Mouse (Mus musculus) limb, embryonic 11.5 days (tissue): ENCODE measurements at regions not wholly inside any gene's neighbourhood (a gene's known extent, or its start where the extent isn't known, plus 50 kb on each side); places are given as distances from the start of the nearest gene placed in this dataset.
"Not testable (repeated sequence)": the region's sequence is repeated elsewhere in the genome, so short reads cannot be mapped to it uniquely, and the experiment has no call there.

Source experiments
- ATAC-seq: fragments of 200-750 bp; cut with Nextera tagmentation; 2 replicates; pipeline ENCODE4 v1.8.0; 2017; ENCODE audit warnings: low read depth; ENCODE audit not compliant: insufficient number of reproducible peaks, low FRiP score, low TSS enrichment
- DNase-seq: peaks from one replicate; pipeline ENCODE4 v3.0.0-alpha.2; 2015; ENCODE audit warnings: low spot score
- H3K27ac ChIP-seq: fragments of 300-500 bp; sonication (generic); replicated peaks from 2 replicates; pipeline ENCODE4 v1.5.1; 2014; ENCODE audit warnings: low read depth, mild to moderate bottlenecking, low read length
- H3K27me3 ChIP-seq: fragments of 300-500 bp; sonication (generic); 2 replicates; pipeline ENCODE4 v1.6.1; 2014; ENCODE audit warnings: mild to moderate bottlenecking, low read length, mixed read lengths; ENCODE audit not compliant: control insufficient read depth, insufficient read depth
- H3K36me3 ChIP-seq: fragments of 300-500 bp; sonication (generic); 2 replicates; pipeline ENCODE4 v1.6.1; 2014; ENCODE audit warnings: mild to moderate bottlenecking, low read length, moderate library complexity, mixed read lengths; ENCODE audit not compliant: control insufficient read depth, insufficient read depth
- H3K4me1 ChIP-seq: fragments of 300-500 bp; sonication (generic); 2 replicates; pipeline ENCODE4 v1.6.1; 2014; ENCODE audit warnings: low read length, mixed read lengths; ENCODE audit not compliant: control insufficient read depth, insufficient read depth
- H3K4me2 ChIP-seq: fragments of 300-500 bp; sonication (generic); 2 replicates; pipeline ENCODE4 v1.6.1; 2014; ENCODE audit warnings: low read depth, mild to moderate bottlenecking, moderate library complexity; ENCODE audit not compliant: severe bottlenecking
- H3K4me3 ChIP-seq: fragments of 300-500 bp; sonication (generic); 2 replicates; pipeline ENCODE4 v1.5.1; 2014; ENCODE audit warnings: low read depth, low read length
- H3K9ac ChIP-seq: fragments of 300-500 bp; sonication (generic); 2 replicates; pipeline ENCODE4 v1.6.1; 2014; ENCODE audit warnings: mild to moderate bottlenecking, low read length
- H3K9me3 ChIP-seq: fragments of 300-500 bp; sonication (generic); 2 replicates; pipeline ENCODE4 v1.6.1; 2016; ENCODE audit warnings: low read length; ENCODE audit not compliant: control insufficient read depth
- WGBS: fragments of 180-500 bp; shearing (Covaris S2); extraction: QIAGEN DNeasy Blood & Tissue Kit; methylation state at CpG from one replicate; pipeline ENCODE4 v1.1.7; 2014; 5-methylcytosine and 5-hydroxymethylcytosine counted together

DNA sequence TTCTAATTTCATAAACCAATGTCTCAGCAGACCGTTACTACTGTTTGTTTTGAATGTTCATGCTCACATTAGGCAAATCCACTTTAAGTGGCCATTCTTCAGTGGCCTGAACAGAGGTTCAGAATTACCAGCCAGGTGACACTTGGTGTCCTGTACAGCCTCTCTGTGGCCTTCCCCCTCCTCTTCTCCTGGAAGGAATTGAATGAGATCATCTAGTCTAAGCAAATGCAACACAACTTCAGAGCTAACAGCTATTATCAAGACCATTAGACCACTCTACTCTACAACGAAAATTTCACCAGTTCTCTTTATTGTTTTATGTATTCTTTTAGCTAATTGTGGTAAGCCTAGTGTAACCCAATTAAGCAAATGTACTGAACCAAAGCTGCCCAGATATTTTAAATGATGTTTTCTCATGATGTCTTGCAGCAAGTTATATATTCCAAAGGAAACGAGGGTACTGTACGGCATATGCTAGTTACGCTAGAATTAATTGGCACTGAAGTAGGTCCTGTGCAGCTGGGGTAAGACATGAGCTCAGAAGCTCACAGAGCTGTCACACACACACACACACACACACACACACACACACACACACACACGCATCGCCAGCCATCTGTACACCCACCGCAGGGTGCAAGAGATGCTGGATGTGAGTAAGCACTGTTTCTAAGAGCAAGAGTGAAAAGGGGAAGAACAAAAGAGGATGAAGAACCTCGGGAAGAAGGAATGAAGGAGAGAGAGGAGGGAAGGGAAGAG is 176.7 kb upstream of the Afdn start:
- ATAC-seq (no peak), DNase-seq (no peak)
- Histone ChIP-seq H3K9ac (no peak overlapping the region), H3K36me3 (no peaks in the 10 kb centered on the region), H3K4me1 (no peaks in the 10 kb centered on the region), H3K4me2 (no peak overlapping the region), H3K27ac (no peak overlapping the region), H3K4me3 (no peak overlapping the region), H3K27me3 (no peaks in the 10 kb centered on the region), H3K9me3 (no peaks in the 10 kb centered on the region)
- WGBS: 74% methylated on average over 9 of the region's 9 CpGs

DNA sequence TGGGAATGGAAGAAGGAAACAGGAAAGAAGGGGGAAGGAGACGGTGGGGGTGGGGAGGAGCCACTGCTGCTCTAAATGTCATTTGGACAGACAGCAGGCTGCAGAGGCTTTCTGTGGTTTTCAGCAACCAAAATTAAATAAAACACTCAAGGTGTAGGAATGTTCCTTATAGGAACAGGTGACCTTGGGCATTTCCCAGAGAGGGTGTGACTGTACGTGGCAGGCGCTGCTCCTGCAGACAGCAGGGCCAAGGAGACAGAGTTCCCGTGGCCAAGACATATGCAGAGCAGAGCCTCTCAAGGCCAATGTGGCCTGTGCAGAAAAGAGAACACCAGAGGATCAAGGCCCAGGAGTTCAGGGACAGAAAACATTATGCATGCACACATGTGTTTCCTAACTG is 175.9 kb upstream of the Afdn start:
- no peaks in the 10 kb centered on the region for H3K4me1 ChIP-seq
- 83% methylated on average over 4 of the region's 4 CpGs for WGBS
- DNase-seq: no peak
- no peak overlapping the region for H3K9ac ChIP-seq
- no peak for ATAC-seq
- no peaks in the 10 kb centered on the region for H3K36me3 ChIP-seq
- no peaks in the 10 kb centered on the region for H3K9me3 ChIP-seq
- no peak overlapping the region for H3K4me3 ChIP-seq
- H3K27ac ChIP-seq: no peak overlapping the region
- no peaks in the 10 kb centered on the region for H3K27me3 ChIP-seq
- no peak overlapping the region for H3K4me2 ChIP-seq

DNA sequence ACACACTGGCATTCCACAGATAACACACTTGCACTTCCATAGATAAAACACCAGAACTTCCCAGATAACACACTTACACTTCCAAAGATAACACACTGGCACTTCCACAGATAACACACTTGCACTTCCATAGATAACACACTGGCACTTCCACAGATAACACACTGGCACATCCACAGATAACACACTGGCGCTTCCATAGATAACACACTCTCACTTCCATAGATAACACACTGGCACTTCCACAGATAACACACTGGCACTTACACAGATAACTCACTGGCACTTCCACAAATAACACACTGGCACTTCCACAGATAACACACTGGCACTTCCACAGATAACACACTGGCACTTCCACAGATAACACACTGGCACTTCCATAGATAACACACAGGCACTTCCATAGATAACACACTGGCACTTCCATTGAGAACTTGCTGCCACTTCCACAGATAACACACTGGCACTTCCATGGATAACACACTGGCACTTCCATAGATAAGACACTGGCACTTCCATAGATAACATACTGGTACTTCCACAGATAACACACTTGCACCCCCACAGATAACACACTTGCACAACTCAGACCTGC is 170.0 kb upstream of the Afdn start:
- 73% methylated on average over 1 of the region's 1 CpGs for WGBS
- not testable (repeated sequence) for H3K36me3 ChIP-seq, H3K4me2 ChIP-seq, H3K9ac ChIP-seq, H3K9me3 ChIP-seq, H3K27ac ChIP-seq, H3K27me3 ChIP-seq, H3K4me3 ChIP-seq, DNase-seq, H3K4me1 ChIP-seq, ATAC-seq
